Mouse (Mus musculus) brain, embryonic 14.5 days (tissue): ENCODE results near the gene Ramp3.
A peak's percentile ranks its signal among the peaks of the same experiment; 100 is the strongest.

ENCODE experiments used
- CTCF ChIP-seq: fragments of 200-500 bp; IDR thresholded peaks from 2 replicates; pipeline ENCODE4 v1.5.1; 2012; ENCODE audit warnings: inconsistent platforms, mild to moderate bottlenecking, moderate library complexity, borderline replicate concordance; ENCODE audit not compliant: insufficient read depth, insufficient read length; ENCODE audit errors: extremely low read depth
- POLR2A ChIP-seq: fragments of 200-500 bp; IDR thresholded peaks from 2 replicates; pipeline ENCODE4 v1.6.1; 2012; ENCODE audit warnings: mild to moderate bottlenecking, inconsistent platforms, borderline replicate concordance; ENCODE audit not compliant: poor library complexity, insufficient read depth, insufficient read length, severe bottlenecking; ENCODE audit errors: extremely low read depth

GRCm38 (mm10) chr11:6647831-6648724 is 10.2 kb upstream of the Ramp3 start:
- TF ChIP-seq CTCF (peak; percentile 26; the same call in 1 of the 2 replicates), POLR2A (no peak)
